Mouse (Mus musculus): ENCODE measurements around the gene Gmfg. TPM values are rescaled to one million over a fixed set of nuclear protein-coding genes. Genes with fewer than 3 reads are reported as not detected.
A peak's percentile ranks its signal among the peaks of the same experiment; 100 is the strongest.

Gene Gmfg
- total RNA-seq, 2 experiments from 2014 or later = 7.1 to 7.5 TPM

- no peak for DNase-seq
Measured at GRCm38 (mm10) chr7:28488030-28488491, 50.8 kb downstream of the Gmfg start.

- DNase-seq = peak; percentile 64
Measured at GRCm38 (mm10) chr7:28490410-28490809, 53.2 kb downstream of the Gmfg start.

GRCm38 (mm10) chr7:28490903-28491302, 53.7 kb downstream of the Gmfg start:
- DNase-seq = no peak

- no peak for DNase-seq
Measured at GRCm38 (mm10) chr7:28492310-28492709, 55.1 kb downstream of the Gmfg start.

- DNase-seq = no peak
Measured at GRCm38 (mm10) chr7:28495426-28495825, 58.2 kb downstream of the Gmfg start.

Other genes starting within 250 kb of the Gmfg start
- 10 to 100 TPM; 13.7 to 19.7 TPM for gene Eid2, start 169.6 kb upstream of the Gmfg start, total RNA-seq (2021)
- gene Eid2b, start 159.7 kb upstream of the Gmfg start, total RNA-seq (2021) = 10 to 100 TPM in 1 of 2 experiments, 1 to 10 TPM in 1; 8.5 to 10.9 TPM
- not detected for gene Selenov, start 146.3 kb upstream of the Gmfg start, total RNA-seq (2021)
- not detected for gene Dll3, start 135.2 kb upstream of the Gmfg start, total RNA-seq (2021)
- 10 to 100 TPM; 68.6 to 76.6 TPM for gene Timm50, start 125.4 kb upstream of the Gmfg start, total RNA-seq (2021)
- 10 to 100 TPM; 58.7 to 62.7 TPM for gene Supt5, start 98.7 kb upstream of the Gmfg start, total RNA-seq (2021)
- gene Rps16, start 86.8 kb upstream of the Gmfg start, total RNA-seq (2021) = 1,000 to 10,000 TPM in 1 of 2 experiments, 100 to 1,000 TPM in 1; 972 to 1,025 TPM
- gene Plekhg2, start 64.8 kb upstream of the Gmfg start, total RNA-seq (2021) = 10 to 100 TPM; 42.1 to 42.9 TPM
- 10 to 100 TPM; 12.7 to 12.9 TPM for gene Zfp36, start 57.2 kb upstream of the Gmfg start, total RNA-seq (2021)
- gene Med29, start 44.7 kb upstream of the Gmfg start, total RNA-seq (2021) = 10 to 100 TPM; 22.9 to 24.5 TPM
- 10 to 100 TPM; 50.1 to 53.5 TPM for gene Paf1, start 44.5 kb upstream of the Gmfg start, total RNA-seq (2021)
- gene Lrfn1, start 14.5 kb downstream of the Gmfg start, total RNA-seq (2021) = 1 to 10 TPM; 2.5 to 3.3 TPM
- not detected for gene Ifnl2, start 73.0 kb downstream of the Gmfg start, total RNA-seq (2021)
- not detected for gene Ifnl3, start 85.4 kb downstream of the Gmfg start, total RNA-seq (2021)
- gene Sycn, start 103.4 kb downstream of the Gmfg start, total RNA-seq (2021) = not detected
- gene Nccrp1, start 109.8 kb downstream of the Gmfg start, total RNA-seq (2021) = not detected
- 10 to 100 TPM; 49.2 to 50.5 TPM for gene Samd4b, start 160.7 kb downstream of the Gmfg start, total RNA-seq (2021)
- gene Pak4, start 160.7 kb downstream of the Gmfg start, total RNA-seq (2021) = 10 to 100 TPM; 21.6 to 22.1 TPM
- gene Acp7, start 193.9 kb downstream of the Gmfg start, total RNA-seq (2021) = not detected